17 mouse cellular contexts compared by ENCODE assay signal in the genomic region with DNA sequence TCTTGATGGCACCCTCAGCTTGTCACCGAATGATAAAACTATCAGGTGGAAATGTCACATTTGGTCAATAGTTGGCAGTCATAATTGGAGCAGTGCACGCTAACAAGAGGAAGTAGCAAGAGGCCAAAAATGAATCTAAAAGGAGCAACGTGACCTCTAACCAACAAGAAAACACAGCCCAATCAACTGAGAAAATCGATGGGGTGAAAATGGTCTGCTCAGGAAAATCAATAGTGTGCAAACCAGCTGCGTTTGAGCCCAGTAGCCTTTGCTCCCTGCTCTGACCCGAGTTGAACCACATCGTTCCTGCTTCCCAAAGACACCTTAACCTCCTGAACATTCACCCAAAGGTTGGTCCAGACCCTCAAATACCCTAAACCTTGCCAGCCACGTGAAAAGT.
"Had no signal": no experiment of that assay in that cellular context is flagged by ENCODE, and none has a peak within 500 bp of the region (broad histone marks: within the 10 kb centered on the region; RNA-seq: fewer than 3 reads in every experiment).

No protein-coding gene starts in this region.

- H3K4me1 ChIP-seq: lung, embryonic 15.5 days; megakaryocyte, embryonic 14.5 days; midbrain, embryonic 13.5 days; midbrain, embryonic 15.5 days; neural tube, embryonic 12.5 days; stomach, embryonic 15.5 days had no signal

- H3K27ac ChIP-seq: lung, embryonic 15.5 days; macrophage; midbrain, embryonic 13.5 days; midbrain, embryonic 15.5 days; neural tube, embryonic 12.5 days; stomach, embryonic 15.5 days; stomach, postnatal 0 days had no signal

- H3K4me3 ChIP-seq: lung, embryonic 15.5 days; megakaryocyte, embryonic 14.5 days; midbrain, embryonic 13.5 days; midbrain, embryonic 15.5 days; neural tube, embryonic 12.5 days; stomach, embryonic 15.5 days had no signal

- H3K9ac ChIP-seq: lung, embryonic 15.5 days; midbrain, embryonic 13.5 days; midbrain, embryonic 15.5 days; neural tube, embryonic 12.5 days; stomach, embryonic 15.5 days had no signal

- H3K4me2 ChIP-seq: lung, embryonic 15.5 days; midbrain, embryonic 11.5 days; midbrain, embryonic 13.5 days; midbrain, embryonic 15.5 days; neural tube, embryonic 12.5 days; stomach, embryonic 15.5 days had no signal

- H3K9me3 ChIP-seq: lung, embryonic 15.5 days; megakaryocyte, embryonic 14.5 days; midbrain, embryonic 13.5 days; midbrain, embryonic 15.5 days; neural tube, embryonic 12.5 days; stomach, embryonic 15.5 days had no signal

- H3K27me3 ChIP-seq: lung, embryonic 15.5 days; megakaryocyte, embryonic 14.5 days; midbrain, embryonic 13.5 days; midbrain, embryonic 15.5 days; neural tube, embryonic 12.5 days; stomach, embryonic 15.5 days had no signal

- DNase-seq: lung, adult 2 months; lung, postnatal 14 days; lung, postnatal 36 days; right cerebral cortex, postnatal 14 days; thymus, adult 2 months; thymus, postnatal 25 days; thymus, postnatal 4 days had no signal

- H3K36me3 ChIP-seq: lung, embryonic 15.5 days; midbrain, embryonic 13.5 days; midbrain, embryonic 15.5 days; neural tube, embryonic 12.5 days; stomach, embryonic 15.5 days had no signal

- ATAC-seq: lung, postnatal 0 days; midbrain, embryonic 13.5 days; midbrain, embryonic 15.5 days had no signal
